Mouse (Mus musculus) forebrain, embryonic 14.5 days (tissue): ENCODE measurements at regions not wholly inside any gene's neighbourhood (a gene's known extent, or its start where the extent isn't known, plus 50 kb on each side); places are given as distances from the start of the nearest gene placed in this dataset.

Experiments
- ATAC-seq: fragments of 200-750 bp; cut with Nextera tagmentation; 2 replicates; pipeline ENCODE4 v1.8.0; 2017; ENCODE audit warnings: mild to moderate bottlenecking, moderate library complexity
- DNase-seq: peaks from one replicate; pipeline ENCODE4 v3.0.0-alpha.2; 2015; ENCODE audit warnings: low spot score
- H3K27ac ChIP-seq: fragments of 300-500 bp; sonication (generic); 2 replicates; pipeline ENCODE4 v1.5.1; 2014; ENCODE audit warnings: low read depth, mild to moderate bottlenecking, control low read depth, low read length, moderate library complexity
- H3K27me3 ChIP-seq: fragments of 300-500 bp; sonication (generic); replicated peaks from 2 replicates; pipeline ENCODE4 v1.6.1; 2014; ENCODE audit warnings: low read length, control low read depth, mixed read lengths; ENCODE audit not compliant: control insufficient read depth, insufficient read depth
- H3K36me3 ChIP-seq: fragments of 300-500 bp; sonication (generic); 2 replicates; pipeline ENCODE4 v1.6.1; 2014; ENCODE audit warnings: low read length, control low read depth; ENCODE audit not compliant: control insufficient read depth, insufficient read depth
- H3K4me1 ChIP-seq: fragments of 300-500 bp; sonication (generic); 2 replicates; pipeline ENCODE4 v1.6.1; 2014; ENCODE audit warnings: antibody characterized with exemption, low read length, control low read depth; ENCODE audit not compliant: control insufficient read depth, insufficient read depth
- H3K4me2 ChIP-seq: fragments of 300-500 bp; sonication (generic); 2 replicates; pipeline ENCODE4 v1.6.1; 2014; ENCODE audit warnings: mild to moderate bottlenecking, control low read depth, low read length
- H3K4me3 ChIP-seq: fragments of 300-500 bp; sonication (generic); 2 replicates; pipeline ENCODE4 v1.5.1; 2014; ENCODE audit warnings: low read depth, low read length, control low read depth
- H3K9ac ChIP-seq: fragments of 300-500 bp; sonication (generic); 2 replicates; pipeline ENCODE4 v1.6.1; 2014; ENCODE audit warnings: mild to moderate bottlenecking, low read length, control low read depth, moderate library complexity
- H3K9me3 ChIP-seq: fragments of 300-500 bp; sonication (generic); replicated peaks from 2 replicates; pipeline ENCODE4 v1.6.1; 2016; ENCODE audit warnings: low read length, control low read depth, mixed read lengths; ENCODE audit not compliant: control insufficient read depth
- WGBS: fragments of 180-500 bp; shearing (Covaris S2); extraction: QIAGEN DNeasy Blood & Tissue Kit; methylation state at CpG from one replicate; pipeline ENCODE4 v1.1.7; 2014; 5-methylcytosine and 5-hydroxymethylcytosine counted together

DNA sequence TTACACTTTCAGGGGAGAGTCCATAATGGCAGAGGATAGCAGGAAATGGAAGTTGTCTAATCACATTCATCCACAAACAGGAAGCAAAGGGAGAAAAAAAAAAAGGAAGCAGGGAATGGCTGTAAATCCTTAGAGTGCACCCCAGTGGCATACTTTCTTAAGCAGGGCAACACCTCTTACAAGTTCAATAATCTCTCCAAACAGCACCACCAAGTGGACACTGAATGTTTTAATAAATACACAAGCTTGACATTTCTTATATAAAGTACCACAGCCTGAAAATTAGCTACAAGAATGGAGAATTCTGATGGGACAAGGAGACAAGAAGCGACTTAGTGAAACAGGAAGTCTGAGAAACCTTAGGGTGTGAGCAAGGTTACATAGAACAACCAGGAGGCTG, 849.5 kb upstream of the Chrm3 start:
- Histone ChIP-seq H3K4me2 (no peak overlapping the region), H3K9me3 (no peaks in the 10 kb centered on the region), H3K4me1 (no peaks in the 10 kb centered on the region), H3K27ac (no peak overlapping the region), H3K4me3 (no peak overlapping the region), H3K27me3 (no peaks in the 10 kb centered on the region), H3K9ac (no peak overlapping the region), H3K36me3 (no peaks in the 10 kb centered on the region)
- ATAC-seq (no peak), DNase-seq (no peak)
- WGBS = 82% methylated on average over 1 of the region's 1 CpGs

DNA sequence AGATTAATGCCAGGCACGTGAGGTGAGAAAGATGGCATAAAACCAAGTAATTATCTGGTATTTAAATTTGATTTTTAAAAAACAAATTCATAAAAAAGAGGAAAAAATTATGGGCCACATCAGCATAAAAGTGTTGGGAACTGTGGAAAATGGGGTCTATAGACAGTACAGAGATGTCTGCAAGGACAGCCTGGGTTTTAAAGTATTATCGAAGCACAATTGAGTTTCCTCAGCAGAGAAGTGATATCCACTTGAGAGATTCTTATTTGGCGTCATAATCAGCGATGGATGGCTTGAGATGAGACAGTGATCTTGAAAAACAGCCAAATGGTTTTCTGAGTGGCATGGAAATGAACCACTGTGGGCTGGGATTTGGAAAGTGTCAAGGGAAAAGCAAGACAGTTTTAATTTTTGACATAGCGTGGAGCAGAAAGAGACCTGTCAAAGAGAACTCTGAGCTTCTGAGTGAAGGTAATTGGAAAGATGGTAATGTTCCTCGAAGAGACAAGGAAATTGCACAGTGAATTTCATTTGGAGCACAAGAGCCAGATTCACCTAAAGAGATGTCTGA, 844.7 kb upstream of the Chrm3 start:
- WGBS = 79% methylated on average over 6 of the region's 6 CpGs

DNA sequence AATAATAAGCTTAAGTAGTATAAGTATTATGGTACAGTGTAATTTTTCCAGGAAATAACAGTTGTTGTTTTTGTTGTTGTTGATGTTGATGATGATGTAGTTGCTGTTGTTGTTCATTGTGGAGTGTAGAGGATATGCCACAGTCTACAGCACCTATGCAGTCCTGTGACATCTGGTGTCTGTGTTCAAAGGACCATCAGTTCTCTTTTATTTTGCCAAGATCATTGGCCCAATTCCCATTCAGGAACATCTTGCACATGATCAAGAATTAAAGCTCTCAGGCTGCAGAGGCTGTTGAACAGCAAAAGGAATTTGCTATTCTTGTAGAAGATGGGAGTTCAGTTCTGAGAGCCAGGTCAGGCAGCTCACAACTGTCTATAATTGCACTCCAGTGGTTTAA, 841.3 kb upstream of the Chrm3 start:
- no peaks in the 10 kb centered on the region for H3K27me3 ChIP-seq
- no peaks in the 10 kb centered on the region for H3K4me1 ChIP-seq
- peak; percentile 44; the same call in 1 of the 2 replicates for ATAC-seq
- no peak overlapping the region for H3K9ac ChIP-seq
- H3K9me3 ChIP-seq = no peaks in the 10 kb centered on the region
- H3K4me2 ChIP-seq = no peak overlapping the region
- H3K27ac ChIP-seq = no peak overlapping the region
- H3K36me3 ChIP-seq = no peaks in the 10 kb centered on the region
- no peak overlapping the region for H3K4me3 ChIP-seq
- DNase-seq = peak; percentile 51

More for the DNA sequence above, 844.7 kb upstream of the Chrm3 start:
- Histone ChIP-seq H3K36me3 (no peaks in the 10 kb centered on the region), H3K27ac (no peak overlapping the region), H3K4me2 (no peak overlapping the region), H3K4me1 (no peaks in the 10 kb centered on the region), H3K4me3 (no peak overlapping the region), H3K27me3 (no peaks in the 10 kb centered on the region), H3K9me3 (no peaks in the 10 kb centered on the region), H3K9ac (no peak overlapping the region)
- peak; percentile 36 for DNase-seq
- no peak for ATAC-seq

DNA sequence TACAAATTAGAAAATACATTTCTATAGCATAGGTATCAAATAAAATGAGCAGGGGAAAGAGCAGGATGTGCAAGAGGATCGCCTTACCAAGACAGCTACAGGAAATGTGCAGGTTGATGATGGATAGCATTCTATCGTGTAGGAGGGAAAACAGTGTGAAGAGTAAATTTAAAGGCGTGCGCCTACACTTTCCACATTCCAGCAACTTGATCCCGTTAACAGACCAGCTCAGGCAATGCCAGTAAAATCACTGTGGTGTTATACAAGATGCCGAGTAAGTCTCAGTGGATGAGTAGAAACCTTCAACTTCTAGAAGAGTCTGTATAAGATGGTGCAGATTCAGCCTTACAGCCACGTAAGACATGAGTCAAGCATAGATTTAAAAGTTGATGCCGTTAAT, 831.8 kb upstream of the Chrm3 start:
- H3K9me3 ChIP-seq = no peaks in the 10 kb centered on the region
- H3K4me2 ChIP-seq = no peak overlapping the region
- whole genome bisulfite sequencing = 91% methylated on average over 8 of the region's 8 CpGs
- no peaks in the 10 kb centered on the region for H3K27me3 ChIP-seq
- no peaks in the 10 kb centered on the region for H3K36me3 ChIP-seq
- no peak for DNase-seq
- no peak overlapping the region for H3K9ac ChIP-seq
- no peak for ATAC-seq
- no peak overlapping the region for H3K4me3 ChIP-seq
- no peaks in the 10 kb centered on the region for H3K4me1 ChIP-seq
- no peak overlapping the region for H3K27ac ChIP-seq

DNA sequence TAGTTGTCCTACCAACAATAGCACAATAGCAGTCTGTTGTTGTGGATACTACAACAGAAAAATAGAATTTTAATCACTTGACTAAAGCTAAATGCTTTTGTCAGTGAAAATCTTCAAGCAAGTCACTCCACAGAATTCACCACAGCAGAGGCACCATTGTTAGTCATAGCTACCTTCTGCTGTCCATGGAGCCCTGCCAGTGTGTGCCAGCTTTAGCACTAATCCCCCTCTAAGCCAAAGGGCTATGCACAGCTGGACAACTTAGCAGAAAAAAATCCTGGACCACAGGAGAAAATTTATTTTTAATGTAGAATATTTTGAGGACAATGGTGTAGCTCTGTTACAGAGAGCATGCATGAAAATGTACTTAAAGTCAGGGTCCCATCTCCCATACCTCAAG, 820.5 kb upstream of the Chrm3 start:
- H3K4me3 ChIP-seq = no peak overlapping the region
- H3K4me1 ChIP-seq = no peaks in the 10 kb centered on the region
- H3K9me3 ChIP-seq = no peaks in the 10 kb centered on the region
- no peak for ATAC-seq
- no peak overlapping the region for H3K4me2 ChIP-seq
- no peak overlapping the region for H3K9ac ChIP-seq
- DNase-seq = no peak
- H3K36me3 ChIP-seq = no peaks in the 10 kb centered on the region
- H3K27me3 ChIP-seq = no peaks in the 10 kb centered on the region
- no peak overlapping the region for H3K27ac ChIP-seq

DNA sequence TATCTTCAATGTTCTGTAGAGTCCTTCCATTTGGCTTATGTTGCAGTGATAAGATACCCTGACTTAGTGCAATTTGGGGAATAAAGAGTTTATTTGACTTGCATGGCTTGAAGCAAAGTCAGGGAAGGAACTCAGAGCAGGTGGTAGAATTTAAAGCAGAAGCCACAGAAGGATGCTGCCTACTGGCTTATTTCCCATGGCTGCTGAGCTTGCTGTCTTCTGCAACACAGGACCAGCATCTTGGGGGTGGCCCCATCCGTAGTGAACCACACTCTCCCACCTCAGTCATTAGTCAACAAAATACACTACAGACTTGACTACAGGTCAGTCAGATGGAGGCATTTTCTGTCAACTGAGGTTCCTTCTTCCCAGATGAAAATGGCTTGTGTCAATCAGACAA, 819.7 kb upstream of the Chrm3 start:
- Histone ChIP-seq H3K4me3 (no peak overlapping the region), H3K9ac (no peak overlapping the region), H3K4me1 (no peaks in the 10 kb centered on the region), H3K9me3 (no peaks in the 10 kb centered on the region), H3K4me2 (no peak overlapping the region), H3K36me3 (no peaks in the 10 kb centered on the region), H3K27me3 (no peaks in the 10 kb centered on the region), H3K27ac (no peak overlapping the region)
- WGBS = 96% methylated on average over 1 of the region's 1 CpGs
- DNase-seq (no peak), ATAC-seq (no peak)

DNA sequence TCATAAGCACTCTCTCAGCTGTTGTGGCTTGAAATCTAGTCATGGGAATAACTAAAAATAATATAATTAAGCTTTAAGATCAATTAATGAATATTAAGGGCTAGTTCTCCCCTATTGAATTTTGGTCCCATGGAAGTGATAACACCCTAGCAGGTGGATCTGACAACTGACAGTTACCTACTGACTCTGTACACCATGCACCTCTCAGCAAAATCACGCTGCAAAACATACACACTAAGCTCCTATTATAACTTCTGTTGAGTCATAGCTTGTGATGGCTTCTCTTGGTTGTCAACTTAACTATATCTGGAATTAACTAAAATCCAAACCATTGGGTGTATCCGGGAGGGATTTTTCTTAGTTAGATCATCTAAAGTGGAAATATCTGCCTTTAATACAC, 817.9 kb upstream of the Chrm3 start:
- no peak for ATAC-seq
- H3K27me3 ChIP-seq = no peaks in the 10 kb centered on the region
- H3K9ac ChIP-seq = no peak overlapping the region
- no peaks in the 10 kb centered on the region for H3K4me1 ChIP-seq
- 86% methylated on average over 2 of the region's 2 CpGs for WGBS
- H3K4me2 ChIP-seq = no peak overlapping the region
- H3K4me3 ChIP-seq = no peak overlapping the region
- no peak for DNase-seq
- H3K9me3 ChIP-seq = no peaks in the 10 kb centered on the region
- no peak overlapping the region for H3K27ac ChIP-seq
- H3K36me3 ChIP-seq = no peaks in the 10 kb centered on the region

DNA sequence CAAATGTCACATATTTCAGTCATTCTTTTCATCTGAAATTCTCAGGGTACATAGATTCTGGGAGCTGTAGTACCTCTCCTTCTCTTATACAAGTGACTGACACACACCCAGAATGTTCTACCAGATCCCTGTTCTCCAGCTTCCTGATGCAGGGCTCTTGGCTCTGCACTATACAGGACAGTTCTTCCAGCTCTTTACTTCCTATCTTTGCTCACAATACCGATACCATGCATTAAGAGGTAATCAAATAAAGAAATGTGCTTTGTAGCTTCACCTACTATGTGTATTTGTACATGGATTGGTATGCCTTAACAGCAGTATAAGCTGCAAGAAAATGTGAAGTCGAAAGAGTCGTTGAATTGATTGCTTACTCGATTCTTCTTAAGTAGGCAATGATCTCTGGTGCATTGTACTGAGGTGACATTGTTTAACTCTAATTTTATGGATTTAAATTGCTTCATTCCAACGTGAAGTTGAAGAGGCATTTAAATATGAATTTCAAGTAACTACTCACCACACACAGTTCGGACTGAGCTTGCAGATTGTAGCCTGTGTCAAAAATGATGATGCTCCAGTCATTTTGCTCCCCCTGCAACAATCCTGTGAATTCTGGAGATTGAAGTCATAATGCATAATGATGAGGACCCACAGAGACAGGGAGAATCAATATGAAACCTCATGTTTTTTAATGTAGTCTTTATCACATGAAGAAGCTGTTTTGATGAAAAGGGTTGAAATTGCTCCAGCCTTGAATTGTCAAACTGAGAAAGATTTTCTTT, 817.2 kb upstream of the Chrm3 start:
- H3K4me2 ChIP-seq = no peak overlapping the region
- 0 out of 2 replicates have a peak, but pooled peaks have one; percentile 23 for ATAC-seq
- no peaks in the 10 kb centered on the region for H3K36me3 ChIP-seq
- H3K4me1 ChIP-seq = no peaks in the 10 kb centered on the region
- H3K4me3 ChIP-seq = no peak overlapping the region
- WGBS = 79% methylated on average over 6 of the region's 6 CpGs
- H3K9me3 ChIP-seq = no peaks in the 10 kb centered on the region
- no peak overlapping the region for H3K9ac ChIP-seq
- H3K27me3 ChIP-seq = no peaks in the 10 kb centered on the region
- peak; percentile 40 for DNase-seq
- H3K27ac ChIP-seq = peak overlapping the region; percentile 27; the same call in 1 of the 2 replicates

DNA sequence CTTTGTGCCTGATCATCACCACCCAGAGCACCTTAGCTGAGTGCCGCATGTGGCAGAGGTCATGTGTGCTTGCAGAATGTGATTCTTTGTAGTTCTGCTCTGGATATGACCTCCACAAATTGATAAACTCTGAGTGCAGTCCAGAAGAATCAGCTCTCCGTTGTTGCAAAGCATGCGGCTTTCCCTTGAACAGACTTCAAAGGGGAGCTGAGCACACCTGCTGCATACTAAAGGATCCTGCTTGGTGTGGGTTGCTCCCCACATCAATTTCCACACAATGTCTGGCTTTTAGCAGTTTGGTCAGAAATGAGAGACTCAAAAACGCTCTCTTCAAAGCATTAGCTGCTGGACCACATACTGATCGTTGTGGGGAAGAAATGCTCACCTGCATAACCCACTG, 806.5 kb upstream of the Chrm3 start:
- Histone ChIP-seq H3K36me3 (no peaks in the 10 kb centered on the region), H3K9ac (no peak overlapping the region), H3K27me3 (no peaks in the 10 kb centered on the region), H3K9me3 (no peaks in the 10 kb centered on the region), H3K4me2 (no peak overlapping the region), H3K4me3 (no peak overlapping the region), H3K27ac (no peak overlapping the region), H3K4me1 (no peaks in the 10 kb centered on the region)
- DNase-seq = no peak
- ATAC-seq = no peak
- 84% methylated on average over 5 of the region's 5 CpGs for WGBS
